Mouse (Mus musculus) lung, postnatal 0 days (tissue): ENCODE measurements at regions not wholly inside any gene's neighbourhood (a gene's known extent, or its start where the extent isn't known, plus 50 kb on each side); places are given as distances from the start of the nearest gene placed in this dataset.

ENCODE experiments used
- CTCF ChIP-seq: IDR thresholded peaks from 2 replicates; pipeline ENCODE4 v1.5.1; 2016; ENCODE audit warnings: antibody characterized with exemption, mild to moderate bottlenecking
- EP300 ChIP-seq: IDR thresholded peaks from 2 replicates; pipeline ENCODE4 v1.6.1; 2016; ENCODE audit warnings: antibody characterized with exemption, mild to moderate bottlenecking, control low read depth

GRCm38 (mm10) chr3:40355103-40355502, 176.0 kb upstream of the Intu start:
- TF ChIP-seq CTCF (no peak), EP300 (no peak)
